Mouse (Mus musculus) hindbrain, postnatal 0 days (tissue): ENCODE results near the gene Nup93. TPM values are rescaled to one million over a fixed set of nuclear protein-coding genes. Genes with fewer than 3 reads are reported as not detected.
A peak's percentile ranks its signal among the peaks of the same experiment; 100 is the strongest.

ENCODE experiments used
- ATAC-seq: fragments of 200-750 bp; cut with Nextera tagmentation; 2 replicates; pipeline ENCODE4 v1.8.0; 2017; ENCODE audit warnings: mild to moderate bottlenecking, moderate TSS enrichment, moderate library complexity
- DNase-seq: peaks from one replicate; pipeline ENCODE4 v3.0.0-alpha.2; 2015; ENCODE audit warnings: low spot score
- H3K27ac ChIP-seq: fragments of 300-500 bp; sonication (generic); 2 replicates; pipeline ENCODE4 v1.5.1; 2014; ENCODE audit warnings: mild to moderate bottlenecking
- H3K27me3 ChIP-seq: fragments of 300-500 bp; sonication (generic); 2 replicates; pipeline ENCODE4 v1.6.1; 2014; ENCODE audit warnings: low read length, mixed read lengths; ENCODE audit not compliant: insufficient read depth
- H3K36me3 ChIP-seq: fragments of 300-500 bp; sonication (generic); 2 replicates; pipeline ENCODE4 v1.6.1; 2014; ENCODE audit warnings: low read length, mixed read lengths; ENCODE audit not compliant: insufficient read depth
- H3K4me1 ChIP-seq: fragments of 300-500 bp; sonication (generic); 2 replicates; pipeline ENCODE4 v1.6.1; 2014; ENCODE audit warnings: antibody characterized with exemption, low read length, mixed read lengths; ENCODE audit not compliant: insufficient read depth
- H3K4me2 ChIP-seq: fragments of 300-500 bp; sonication (generic); 2 replicates; pipeline ENCODE4 v1.6.1; 2014; ENCODE audit warnings: low read depth, mild to moderate bottlenecking, low read length, moderate library complexity, mixed read lengths
- H3K4me3 ChIP-seq: fragments of 300-500 bp; sonication (generic); 2 replicates; pipeline ENCODE4 v1.5.1; 2014; ENCODE audit warnings: low read length
- H3K9ac ChIP-seq: fragments of 300-500 bp; sonication (generic); replicated peaks from 2 replicates; pipeline ENCODE4 v1.6.1; 2014; ENCODE audit warnings: mild to moderate bottlenecking, low read length, moderate library complexity, mixed read lengths
- H3K9me3 ChIP-seq: fragments of 300-500 bp; sonication (generic); 2 replicates; pipeline ENCODE4 v1.6.1; 2016; ENCODE audit warnings: low read length, mixed read lengths
- CTCF ChIP-seq: IDR thresholded peaks from 2 replicates; pipeline ENCODE4 v1.5.1; 2016; ENCODE audit warnings: antibody characterized with exemption, control low read depth, low read depth
- WGBS: fragments of 180-500 bp; shearing (Covaris S2); extraction: QIAGEN DNeasy Blood & Tissue Kit; methylation state at CpG from one replicate; pipeline ENCODE4 v1.1.7; 2014; 5-methylcytosine and 5-hydroxymethylcytosine counted together
- polyA plus RNA-seq: library from polyadenylated mRNA; unstranded; fragments of >200 nt; fragmentation: Nextera tagmentation; extraction: Ambion mirVana; gene quantifications from 2 replicates; pipeline ENCODE4 v1.2.1, GENCODE M21; 2015
- total RNA-seq: library from RNA; depleted of rRNA; stranded (reverse); fragments of >200 nt; gene quantifications from 2 replicates; pipeline ENCODE4 v1.2.3, GENCODE M21; 2014

The Nup93 gene
- total and polyA plus RNA-seq, 2 experiments from 2014 or later: 33.1 to 44.8 TPM

DNA sequence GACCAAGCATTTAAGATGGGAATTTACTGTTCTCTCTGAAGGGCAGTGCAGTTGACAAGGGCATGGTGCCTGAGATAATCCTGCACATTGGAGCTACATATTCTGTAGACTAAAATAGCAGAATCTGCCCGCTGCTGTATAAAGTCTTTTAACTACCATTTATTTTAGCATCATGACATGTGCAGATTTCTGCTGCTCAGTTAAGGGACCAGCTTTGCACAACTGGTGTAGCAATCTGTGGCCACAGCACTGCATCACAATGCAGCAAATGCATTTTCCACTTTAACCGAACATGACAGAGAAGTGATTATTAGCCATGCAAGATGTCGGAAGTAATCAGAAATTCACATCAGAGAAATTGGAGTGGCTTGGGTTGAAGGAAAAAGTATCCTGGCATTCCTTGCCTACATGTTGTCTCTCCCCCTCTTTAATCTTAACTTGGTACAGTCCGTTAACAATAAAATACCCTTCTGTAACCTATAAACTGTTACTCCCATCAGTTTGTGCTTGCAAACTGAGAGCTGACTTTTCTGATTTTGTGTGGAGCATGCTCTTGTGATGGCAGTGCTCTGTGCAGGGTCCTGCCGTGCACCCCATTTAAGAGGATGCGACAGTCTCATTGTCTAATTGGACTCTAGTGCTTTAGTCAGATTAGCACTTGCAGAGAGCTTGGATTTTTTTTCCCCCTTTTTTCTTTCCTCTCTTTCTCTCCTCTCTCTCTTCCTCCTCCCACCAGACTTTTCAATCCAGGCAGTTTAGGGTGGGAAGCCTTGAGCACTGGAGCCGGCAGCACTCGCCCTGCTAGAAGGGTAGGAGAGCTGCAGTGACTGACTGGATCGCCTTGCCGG lies 52.2 kb downstream of the Nup93 start:
- H3K9ac ChIP-seq: peak overlapping the region; percentile 52
- H3K4me3 ChIP-seq: peak overlapping the region; percentile 45
- peaks cover 10% of the 10 kb centered on the region; the same call in 1 of the 2 replicates for H3K4me1 ChIP-seq
- no peaks in the 10 kb centered on the region for H3K36me3 ChIP-seq
- DNase-seq: peak; percentile 68
- no peaks in the 10 kb centered on the region for H3K27me3 ChIP-seq
- ATAC-seq: peak; percentile 76
- H3K9me3 ChIP-seq: no peaks in the 10 kb centered on the region
- TF ChIP-seq CTCF: no peak
- H3K4me2 ChIP-seq: peak overlapping the region; percentile 50
- WGBS: 21% methylated on average over 10 of the region's 10 CpGs
- peak overlapping the region; percentile 70 for H3K27ac ChIP-seq

DNA sequence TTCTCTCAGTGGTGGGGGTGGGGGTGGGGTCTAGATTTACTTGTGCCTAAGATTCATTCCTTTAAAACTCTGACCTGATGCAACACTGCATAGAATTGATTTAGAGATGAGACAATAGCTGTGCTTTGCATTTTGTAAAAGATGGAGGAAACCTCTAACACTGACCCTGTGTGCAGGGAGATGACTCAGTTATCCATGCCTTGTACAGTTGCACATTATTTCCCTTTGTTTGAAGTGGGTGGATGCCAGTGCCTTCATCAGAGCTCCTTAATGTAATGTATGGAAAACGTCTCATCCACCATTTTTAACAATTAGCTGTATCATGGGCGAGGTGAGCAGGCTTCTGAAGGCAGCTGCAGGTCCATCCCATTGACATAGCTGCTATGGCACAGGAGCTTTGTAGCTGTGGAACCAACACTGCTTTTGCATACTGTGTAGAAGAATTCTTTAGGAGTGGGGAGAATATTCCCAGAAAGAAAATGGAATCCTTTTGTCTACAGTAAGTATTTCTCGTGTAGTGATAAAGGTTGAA lies 54.1 kb downstream of the Nup93 start:
- peak; percentile 55; the same call in 1 of the 2 replicates for ATAC-seq
- Histone ChIP-seq H3K27ac (peak overlapping the region; percentile 78), H3K9me3 (no peaks in the 10 kb centered on the region), H3K27me3 (no peaks in the 10 kb centered on the region), H3K4me3 (peak overlapping the region; percentile 33), H3K4me1 (peaks cover 17% of the 10 kb centered on the region; the same call in 1 of the 2 replicates), H3K4me2 (peak overlapping the region; percentile 52), H3K36me3 (no peaks in the 10 kb centered on the region), H3K9ac (peak overlapping the region; percentile 55)
- peak; percentile 27 for DNase-seq
- 49% methylated on average over 3 of the region's 3 CpGs for WGBS
- TF ChIP-seq CTCF: no peak

DNA sequence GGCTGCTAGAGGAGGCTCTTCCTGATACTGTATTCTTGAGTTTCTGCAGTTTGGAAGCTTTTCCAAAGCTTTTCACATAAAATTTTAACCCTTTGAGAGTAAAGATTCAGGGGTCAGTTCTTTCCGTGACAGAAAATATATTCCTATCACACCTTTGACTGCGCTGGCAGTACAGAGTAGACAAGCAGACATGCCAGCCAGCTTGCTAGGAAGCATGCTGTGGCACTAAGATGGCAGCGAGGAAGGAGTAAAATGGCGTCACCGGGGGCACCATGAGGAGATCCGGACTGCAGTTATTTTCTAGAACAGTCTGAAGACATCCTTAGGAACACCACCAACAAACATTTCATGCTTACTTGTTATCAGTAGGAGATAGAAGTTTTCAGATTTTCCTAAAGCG lies 55.9 kb downstream of the Nup93 start:
- DNase-seq (no peak), ATAC-seq (no peak)
- WGBS: 81% methylated on average over 7 of the region's 7 CpGs
- TF ChIP-seq CTCF: no peak
- H3K9me3 ChIP-seq: no peaks in the 10 kb centered on the region
- H3K4me3 ChIP-seq: peak overlapping the region; percentile 29
- H3K4me1 ChIP-seq: peaks cover 17% of the 10 kb centered on the region; the same call in 1 of the 2 replicates
- peak overlapping the region; percentile 57 for H3K27ac ChIP-seq
- peak overlapping the region; percentile 54 for H3K4me2 ChIP-seq
- H3K9ac ChIP-seq: no peak overlapping the region
- no peaks in the 10 kb centered on the region for H3K27me3 ChIP-seq
- H3K36me3 ChIP-seq: no peaks in the 10 kb centered on the region

DNA sequence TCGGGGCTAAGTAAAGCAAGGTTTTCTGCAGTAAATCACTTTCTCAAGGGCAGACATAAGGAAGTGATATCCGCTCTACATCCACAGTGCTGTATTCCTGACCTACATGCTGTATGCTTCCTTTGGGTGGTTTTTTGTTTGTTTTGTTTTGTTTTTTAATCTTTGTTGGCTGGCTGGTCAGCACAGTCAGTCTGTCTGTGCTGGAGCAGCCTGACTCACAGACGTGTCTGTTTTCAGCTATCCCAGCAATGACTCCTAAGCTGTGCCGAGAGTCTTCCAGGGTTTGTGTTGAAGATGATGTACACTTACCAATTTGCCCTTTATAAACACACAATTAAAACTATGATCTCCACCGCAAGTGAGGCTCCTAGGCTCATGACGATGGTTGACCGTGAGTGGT lies 56.7 kb downstream of the Nup93 start:
- no peaks in the 10 kb centered on the region for H3K27me3 ChIP-seq
- no peaks in the 10 kb centered on the region for H3K36me3 ChIP-seq
- no peak for DNase-seq
- no peak overlapping the region for H3K27ac ChIP-seq
- H3K9ac ChIP-seq: no peak overlapping the region
- no peak for ATAC-seq
- no peak for TF ChIP-seq CTCF
- no peaks in the 10 kb centered on the region for H3K9me3 ChIP-seq
- 83% methylated on average over 7 of the region's 7 CpGs for WGBS
- H3K4me1 ChIP-seq: peaks cover 17% of the 10 kb centered on the region; the same call in 1 of the 2 replicates
- no peak overlapping the region for H3K4me3 ChIP-seq
- peak overlapping the region; percentile 54 for H3K4me2 ChIP-seq

DNA sequence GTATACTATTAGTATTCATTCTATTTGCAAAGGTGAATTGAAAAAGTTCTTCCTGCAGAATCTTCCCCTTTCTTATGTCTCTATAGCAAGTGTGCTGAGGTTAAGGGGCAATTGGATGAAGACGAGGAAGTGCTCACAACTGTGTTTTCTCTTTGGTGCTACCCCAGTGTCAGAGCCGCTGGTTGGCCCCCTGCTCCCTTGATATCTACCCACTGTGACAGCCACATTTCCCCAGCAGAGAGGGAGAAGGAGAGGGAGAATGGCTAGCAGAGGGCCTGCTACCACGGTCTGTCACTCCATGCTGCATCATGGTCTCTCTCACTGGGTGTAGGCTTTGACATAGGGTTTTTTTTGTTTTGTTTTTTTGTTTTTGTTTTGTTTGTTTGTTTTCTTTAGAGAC lies 58.2 kb downstream of the Nup93 start:
- no peaks in the 10 kb centered on the region for H3K36me3 ChIP-seq
- H3K9ac ChIP-seq: no peak overlapping the region
- TF ChIP-seq CTCF: no peak
- no peak for DNase-seq
- H3K27ac ChIP-seq: no peak overlapping the region
- no peak overlapping the region for H3K4me3 ChIP-seq
- WGBS: 65% methylated on average over 3 of the region's 3 CpGs
- ATAC-seq: no peak
- H3K4me2 ChIP-seq: no peak overlapping the region
- H3K9me3 ChIP-seq: no peaks in the 10 kb centered on the region
- peaks cover 17% of the 10 kb centered on the region; the same call in 1 of the 2 replicates for H3K4me1 ChIP-seq
- H3K27me3 ChIP-seq: no peaks in the 10 kb centered on the region

DNA sequence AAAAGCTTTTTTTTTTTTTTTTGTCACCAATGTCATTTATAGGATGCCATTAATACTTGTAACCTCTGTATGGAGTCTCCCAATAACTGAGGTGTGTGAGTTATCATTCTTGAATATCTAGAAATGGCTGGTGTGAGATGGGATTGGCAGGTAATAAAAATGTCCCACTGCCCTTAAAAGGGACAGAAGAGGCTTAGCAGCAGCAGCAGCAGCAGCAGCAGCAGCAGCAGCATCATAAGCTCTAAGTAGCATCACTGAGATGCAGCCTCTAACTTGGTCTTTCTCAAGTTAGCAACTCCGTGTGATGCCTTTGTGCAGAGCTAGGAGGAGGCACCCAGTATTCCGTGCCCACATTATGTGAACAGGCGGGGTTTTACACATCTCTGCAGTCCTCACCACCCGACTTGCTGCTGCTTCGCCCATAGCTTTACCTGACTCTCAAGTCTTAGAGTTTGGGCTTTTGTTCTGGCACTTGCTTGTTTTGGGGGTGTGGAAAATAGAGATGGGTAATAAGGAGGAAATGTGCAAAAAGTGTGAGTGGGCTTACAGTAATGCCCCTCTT lies 59.0 kb downstream of the Nup93 start:
- Histone ChIP-seq H3K27me3 (no peaks in the 10 kb centered on the region), H3K27ac (no peak overlapping the region), H3K36me3 (no peaks in the 10 kb centered on the region), H3K4me1 (peaks cover 17% of the 10 kb centered on the region; the same call in 1 of the 2 replicates), H3K9ac (no peak overlapping the region), H3K4me3 (no peak overlapping the region), H3K9me3 (no peaks in the 10 kb centered on the region), H3K4me2 (no peak overlapping the region)
- WGBS: 82% methylated on average over 5 of the region's 5 CpGs
- DNase-seq (no peak), ATAC-seq (no peak)
- TF ChIP-seq CTCF: no peak
